Mouse (Mus musculus): ENCODE measurements around the gene Crk. TPM values are rescaled to one million over a fixed set of nuclear protein-coding genes. Genes with fewer than 3 reads are reported as not detected.
A peak's percentile ranks its signal among the peaks of the same experiment; 100 is the strongest.

Gene Crk
- polyA plus RNA-seq, 1 experiment from 2014 or later: 83.8 TPM

DNA sequence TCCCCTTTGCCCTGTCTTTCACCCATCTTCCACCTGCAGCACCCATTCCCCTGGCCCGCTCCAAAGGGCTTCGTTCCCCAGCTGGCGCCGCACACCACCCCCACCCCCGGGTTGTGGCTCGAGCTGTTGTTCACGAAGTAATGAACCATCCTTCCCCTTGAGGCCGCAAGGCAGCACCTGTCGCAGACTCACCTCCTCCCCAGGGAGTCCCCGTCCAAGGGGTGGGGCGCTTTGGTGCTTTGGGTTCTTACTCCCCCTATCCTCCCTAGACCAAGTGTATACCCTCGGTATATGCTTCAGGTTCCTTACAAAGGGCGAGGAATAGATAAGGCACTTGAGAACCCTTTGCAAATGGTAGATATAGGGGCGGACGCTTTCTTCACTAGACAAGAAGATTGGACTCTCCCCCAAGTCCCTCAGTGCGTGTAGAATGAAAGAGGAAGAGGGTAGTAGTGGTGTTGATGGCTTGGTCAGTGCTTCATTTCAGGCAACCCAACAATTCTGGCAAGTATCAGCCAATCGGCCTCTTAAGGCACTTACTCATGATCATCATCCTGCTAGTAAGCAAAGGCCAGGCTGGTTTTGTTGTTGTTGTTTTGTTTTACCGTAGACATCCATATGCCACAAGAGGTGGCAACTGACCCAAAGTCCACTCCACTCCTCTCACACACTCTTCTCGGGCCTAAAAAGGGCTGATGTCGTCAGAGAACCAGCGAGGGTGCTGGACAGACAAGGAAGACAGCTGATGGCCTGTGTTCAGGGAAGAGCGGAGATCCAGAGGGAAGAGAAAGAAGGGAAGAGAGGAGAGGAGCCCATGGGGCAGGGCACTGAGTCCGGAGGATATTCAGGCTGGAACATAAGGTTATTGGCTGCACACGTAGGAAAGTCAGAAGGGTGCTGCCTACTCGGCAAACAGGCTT, 24.3 kb upstream of the Crk start:
- no peaks in the 10 kb centered on the region for H3K27me3 ChIP-seq (replicated peaks; ENCODE audit: insufficient read depth, low read length)
- H3K4me2 ChIP-seq (replicated peaks; ENCODE audit: low read depth, low read length): peak overlapping the region; percentile 73
- peak overlapping the region; percentile 73 for H3K4me3 ChIP-seq (ENCODE audit: low read depth, low read length)
- TF ChIP-seq EP300 (IDR thresholded peaks at IDR 0.05) (no peak), CTCF (IDR thresholded peaks at IDR 0.05) (no peak)
- WGBS: 41% methylated on average over 24 of the region's 25 CpGs
- no peak for ATAC-seq
- peak overlapping the region; percentile 83; the same call in 1 of the 2 replicates for H3K9ac ChIP-seq (replicated peaks; ENCODE audit: low read depth)
- peaks cover 38% of the 10 kb centered on the region for H3K4me1 ChIP-seq (ENCODE audit: insufficient read depth, low read depth, low read length)
- H3K27ac ChIP-seq (ENCODE audit: low read length): peak overlapping the region; percentile 97
- H3K9me3 ChIP-seq (ENCODE audit: low read length): no peaks in the 10 kb centered on the region
- peaks cover 4% of the 10 kb centered on the region; the same call in 1 of the 2 replicates for H3K36me3 ChIP-seq (ENCODE audit: insufficient read depth, low read length)
- peak; percentile 36 for DNase-seq (ENCODE audit: low spot score)

DNA sequence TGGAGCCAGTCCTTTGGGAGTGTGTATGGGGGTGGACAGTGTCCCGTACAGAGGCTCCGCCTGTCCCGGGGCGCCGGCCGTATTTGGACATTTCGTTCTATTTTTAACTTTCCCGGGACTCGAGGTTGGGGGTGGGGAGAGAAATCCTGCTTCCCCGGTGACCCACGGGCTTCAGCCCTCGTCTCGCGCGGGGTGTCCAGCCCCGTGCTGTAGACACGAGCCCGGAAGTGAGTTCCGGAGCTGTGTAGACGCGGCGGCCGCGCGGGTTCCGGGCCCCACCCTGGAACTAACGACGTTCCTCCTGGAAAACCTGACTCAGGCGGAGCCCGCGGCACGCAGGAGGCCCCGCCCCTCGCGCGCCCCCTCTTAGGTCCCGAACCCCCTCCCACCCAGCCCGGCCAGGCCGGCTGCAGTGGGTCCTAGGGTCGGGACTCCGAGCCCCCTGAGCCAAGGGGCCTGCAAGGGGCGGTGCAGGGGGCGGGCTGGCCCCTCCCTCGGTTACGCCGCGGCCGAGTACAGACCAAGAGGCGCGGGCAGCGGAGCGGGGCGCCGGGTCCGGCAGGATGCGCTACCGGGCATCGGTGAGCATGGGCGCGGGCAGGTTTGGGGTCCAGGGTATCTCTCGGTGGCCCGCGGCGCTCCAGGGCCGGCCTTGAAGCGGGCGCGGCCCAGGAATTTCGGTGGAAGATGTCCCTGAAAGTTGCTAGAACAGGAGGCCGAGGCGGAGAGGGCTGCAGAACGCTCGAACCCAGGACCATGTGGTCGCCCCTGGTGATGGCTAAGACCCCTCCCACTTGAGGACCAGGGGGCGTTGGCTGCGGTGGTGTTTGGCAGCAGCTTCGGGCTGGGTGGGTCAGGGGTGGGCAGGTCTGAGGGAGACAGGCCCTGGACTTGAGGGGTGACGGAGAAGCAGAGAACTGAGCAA, 23.2 kb upstream of the Crk start:
- Histone ChIP-seq H3K4me2 (replicated peaks; ENCODE audit: low read depth, low read length) (peak overlapping the region; percentile 73), H3K27me3 (replicated peaks; ENCODE audit: insufficient read depth, low read length) (no peaks in the 10 kb centered on the region), H3K4me1 (ENCODE audit: insufficient read depth, low read depth, low read length) (peaks cover 30% of the 10 kb centered on the region), H3K9ac (replicated peaks; ENCODE audit: low read depth) (peak overlapping the region; percentile 83), H3K9me3 (ENCODE audit: low read length) (no peaks in the 10 kb centered on the region), H3K4me3 (ENCODE audit: low read depth, low read length) (peak overlapping the region; percentile 62), H3K27ac (ENCODE audit: low read length) (peak overlapping the region; percentile 97), H3K36me3 (ENCODE audit: insufficient read depth, low read length) (peaks cover 13% of the 10 kb centered on the region)
- ATAC-seq (peak; percentile 45), DNase-seq (ENCODE audit: low spot score) (peak; percentile 89)
- TF ChIP-seq EP300 (IDR thresholded peaks at IDR 0.05) (peak; percentile 30; the same call in 1 of the 2 replicates), CTCF (IDR thresholded peaks at IDR 0.05) (peak; percentile 4; the same call in 1 of the 2 replicates)
- under 1% methylated on average over 72 of the region's 78 CpGs for WGBS

DNA sequence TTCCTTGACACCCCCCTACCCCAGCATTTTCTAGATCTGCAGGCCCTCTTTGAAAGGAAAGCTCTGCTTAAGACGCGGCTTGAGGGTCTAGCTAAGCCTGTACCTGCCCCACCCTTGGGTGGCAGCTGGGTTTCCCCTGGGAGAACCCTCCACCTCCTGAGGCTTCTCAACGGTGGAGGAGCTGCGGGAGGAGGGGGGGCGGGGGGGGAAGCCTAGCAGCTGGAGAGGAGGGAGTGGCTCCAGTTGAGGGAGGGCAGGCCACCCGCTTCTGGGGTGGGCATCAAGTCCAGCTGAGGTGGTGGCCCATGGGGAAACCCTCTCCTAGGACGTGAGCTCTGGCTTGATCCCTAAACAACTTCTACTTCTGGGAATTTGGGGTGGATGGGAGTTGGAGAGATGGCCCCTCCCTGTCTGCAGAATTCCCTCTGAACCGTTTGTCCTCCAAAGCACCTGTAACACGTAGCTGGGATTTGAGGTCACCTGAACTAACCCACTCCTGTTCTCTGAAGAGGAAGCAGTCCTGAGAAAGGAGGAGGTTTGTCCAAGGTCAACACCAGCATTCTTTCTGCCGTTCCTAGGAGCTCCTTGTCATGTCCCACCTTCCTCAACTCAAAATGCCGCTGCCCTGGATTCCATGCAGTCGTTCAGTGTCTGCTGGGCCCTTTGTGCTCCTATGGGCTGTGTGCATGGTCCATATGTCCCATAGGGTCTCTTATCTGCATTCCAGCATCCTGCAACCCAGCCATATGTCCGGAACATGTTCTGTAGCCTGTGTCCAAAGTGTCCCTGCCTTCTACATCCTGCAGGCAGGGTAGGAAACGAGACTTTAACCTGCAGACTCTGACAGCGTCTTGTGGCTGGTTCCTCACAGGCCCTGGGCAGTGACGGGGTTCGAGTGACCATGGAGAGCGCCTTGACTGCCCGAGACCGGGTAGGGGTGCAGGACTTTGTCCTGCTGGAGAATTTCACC, 22.2 kb upstream of the Crk start:
- H3K4me3 ChIP-seq (ENCODE audit: low read depth, low read length): peak overlapping the region; percentile 62
- H3K4me1 ChIP-seq (ENCODE audit: insufficient read depth, low read depth, low read length): peaks cover 30% of the 10 kb centered on the region
- H3K27ac ChIP-seq (ENCODE audit: low read length): peak overlapping the region; percentile 97
- 38% methylated on average over 20 of the region's 20 CpGs for WGBS
- H3K9ac ChIP-seq (replicated peaks; ENCODE audit: low read depth): peak overlapping the region; percentile 83
- DNase-seq (ENCODE audit: low spot score) (peak; percentile 89), ATAC-seq (peak; percentile 20)
- no peaks in the 10 kb centered on the region for H3K27me3 ChIP-seq (replicated peaks; ENCODE audit: insufficient read depth, low read length)
- no peaks in the 10 kb centered on the region for H3K9me3 ChIP-seq (ENCODE audit: low read length)
- TF ChIP-seq EP300 (IDR thresholded peaks at IDR 0.05) (peak; percentile 68), CTCF (IDR thresholded peaks at IDR 0.05) (no peak)
- H3K4me2 ChIP-seq (replicated peaks; ENCODE audit: low read depth, low read length): peak overlapping the region; percentile 73
- peaks cover 23% of the 10 kb centered on the region for H3K36me3 ChIP-seq (ENCODE audit: insufficient read depth, low read length)

DNA sequence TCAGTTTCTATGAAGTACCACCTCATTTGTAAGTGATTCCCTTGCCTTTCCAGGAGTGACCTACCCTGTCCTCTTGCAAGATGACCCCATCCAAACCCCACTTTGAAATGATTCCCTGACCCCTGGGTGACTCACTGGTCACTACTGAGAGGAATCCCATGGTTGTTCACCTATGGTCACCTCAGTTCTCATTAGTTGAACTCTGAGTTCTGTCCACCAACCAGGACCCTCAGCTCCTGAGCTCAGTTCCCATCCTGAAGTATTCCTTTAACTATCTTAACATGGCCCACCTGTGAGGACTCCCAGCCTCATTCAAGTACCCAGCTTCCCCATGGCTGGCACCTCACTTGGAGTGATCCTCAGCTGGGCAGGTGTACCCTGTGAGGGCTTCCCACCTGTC, 21.2 kb upstream of the Crk start:
- Histone ChIP-seq H3K4me1 (ENCODE audit: insufficient read depth, low read depth, low read length) (peaks cover 21% of the 10 kb centered on the region), H3K4me3 (ENCODE audit: low read depth, low read length) (no peak overlapping the region), H3K9me3 (ENCODE audit: low read length) (no peaks in the 10 kb centered on the region), H3K27me3 (replicated peaks; ENCODE audit: insufficient read depth, low read length) (no peaks in the 10 kb centered on the region), H3K9ac (replicated peaks; ENCODE audit: low read depth) (no peak overlapping the region), H3K27ac (ENCODE audit: low read length) (peak overlapping the region; percentile 97; the same call in 1 of the 2 replicates), H3K36me3 (ENCODE audit: insufficient read depth, low read length) (peaks cover 33% of the 10 kb centered on the region), H3K4me2 (replicated peaks; ENCODE audit: low read depth, low read length) (peak overlapping the region; percentile 73)
- DNase-seq (ENCODE audit: low spot score) (no peak), ATAC-seq (no peak)
- TF ChIP-seq CTCF (IDR thresholded peaks at IDR 0.05) (no peak), EP300 (IDR thresholded peaks at IDR 0.05) (no peak)

DNA sequence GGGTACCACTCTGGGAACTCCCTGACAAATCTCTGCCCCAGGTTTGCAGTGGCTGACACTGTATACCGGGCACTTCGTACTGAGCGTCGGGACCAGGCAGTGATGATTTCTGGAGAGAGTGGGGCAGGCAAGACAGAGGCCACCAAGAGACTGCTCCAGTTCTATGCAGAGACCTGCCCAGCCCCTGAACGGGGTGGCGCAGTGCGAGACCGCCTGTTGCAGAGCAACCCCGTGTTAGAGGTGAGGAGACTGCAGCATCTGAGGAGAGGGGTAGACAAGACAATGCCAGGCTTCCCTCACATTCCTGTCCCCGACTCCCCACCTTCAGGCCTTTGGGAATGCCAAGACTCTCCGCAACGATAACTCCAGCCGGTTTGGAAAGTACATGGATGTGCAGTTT, 20.7 kb upstream of the Crk start:
- Histone ChIP-seq H3K9me3 (ENCODE audit: low read length) (no peaks in the 10 kb centered on the region), H3K27me3 (replicated peaks; ENCODE audit: insufficient read depth, low read length) (no peaks in the 10 kb centered on the region), H3K36me3 (ENCODE audit: insufficient read depth, low read length) (peaks cover 34% of the 10 kb centered on the region), H3K4me3 (ENCODE audit: low read depth, low read length) (no peak overlapping the region), H3K4me2 (replicated peaks; ENCODE audit: low read depth, low read length) (peak overlapping the region; percentile 11; the same call in 1 of the 2 replicates), H3K27ac (ENCODE audit: low read length) (no peak overlapping the region), H3K4me1 (ENCODE audit: insufficient read depth, low read depth, low read length) (peaks cover 17% of the 10 kb centered on the region), H3K9ac (replicated peaks; ENCODE audit: low read depth) (no peak overlapping the region)
- TF ChIP-seq CTCF (IDR thresholded peaks at IDR 0.05): no peak
- no peak for TF ChIP-seq EP300 (IDR thresholded peaks at IDR 0.05)
- ATAC-seq (no peak), DNase-seq (ENCODE audit: low spot score) (no peak)
- 86% methylated on average over 13 of the region's 13 CpGs for WGBS
